Mouse (Mus musculus): ENCODE measurements around the gene Hddc3. TPM values are rescaled to one million over a fixed set of nuclear protein-coding genes. Genes with fewer than 3 reads are reported as not detected.
"Not testable (repeated sequence)": the region's sequence is repeated elsewhere in the genome, so short reads cannot be mapped to it uniquely, and the experiment has no call there.

The Hddc3 gene
- total RNA-seq, 2 experiments from 2014 or later = 45.5 to 46.6 TPM

DNA sequence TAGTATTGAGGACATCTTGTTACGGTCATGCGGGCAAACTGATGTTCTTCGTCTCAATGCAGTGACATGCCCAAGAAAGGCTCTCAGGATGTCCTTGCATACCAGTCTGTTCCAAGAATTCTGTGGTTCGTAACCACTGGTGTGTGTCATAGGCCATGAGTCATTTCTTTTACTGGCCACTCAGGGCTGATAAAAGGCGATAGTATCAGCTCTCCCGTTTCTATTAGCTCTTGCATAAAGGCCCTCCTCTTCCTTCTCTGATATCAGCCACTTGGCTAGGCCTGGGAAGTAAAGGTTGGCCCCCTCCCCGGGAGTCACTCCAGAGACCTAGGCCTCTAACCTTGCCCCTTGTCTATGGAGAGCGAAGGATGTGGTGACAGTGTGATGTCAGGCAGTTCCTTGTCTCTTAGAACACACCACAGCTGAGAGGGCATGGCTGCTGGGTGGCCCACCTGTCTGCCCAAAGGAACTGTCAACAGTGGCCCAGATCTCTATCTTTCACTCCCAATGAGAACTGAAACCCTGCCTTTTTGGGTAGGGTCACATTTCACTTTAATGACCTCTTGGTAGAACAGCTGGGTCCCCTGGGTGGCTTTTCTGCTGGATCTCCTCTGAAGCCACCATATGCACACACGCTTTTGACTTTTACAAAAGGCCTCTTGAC lies 32.6 kb downstream of the Hddc3 start:
- DNase-seq (ENCODE audit: low spot score in 2 of 2) = no peak
- no peak overlapping the region for H3K4me3 ChIP-seq
- no peak for TF ChIP-seq CTCF (conservative IDR thresholded peaks at IDR 0.05)
- no peak overlapping the region for H3K27ac ChIP-seq

GRCm38 (mm10) chr7:80376192-80376591 lies 33.3 kb downstream of the Hddc3 start:
- Histone ChIP-seq H3K4me3 (no peak overlapping the region), H3K27ac (no peak overlapping the region)
- DNase-seq (ENCODE audit: low spot score in 2 of 2) = no peak
- no peak for TF ChIP-seq CTCF (conservative IDR thresholded peaks at IDR 0.05)

GRCm38 (mm10) chr7:80377471-80377870 lies 34.6 kb downstream of the Hddc3 start:
- DNase-seq (ENCODE audit: low spot score in 2 of 2) = peak in 1 of 2 experiments; percentile 70
- peak; percentile 94 for TF ChIP-seq CTCF (conservative IDR thresholded peaks at IDR 0.05)
- no peak overlapping the region for H3K4me3 ChIP-seq
- H3K27ac ChIP-seq = no peak overlapping the region

GRCm38 (mm10) chr7:80379531-80379930 lies 36.6 kb downstream of the Hddc3 start:
- H3K27ac ChIP-seq = no peak overlapping the region
- TF ChIP-seq CTCF (conservative IDR thresholded peaks at IDR 0.05) = peak; percentile 70
- no peak overlapping the region for H3K4me3 ChIP-seq
- no peak for DNase-seq (ENCODE audit: low spot score in 2 of 2)

GRCm38 (mm10) chr7:80382919-80383318 lies 40.0 kb downstream of the Hddc3 start:
- no peak for DNase-seq (ENCODE audit: low spot score in 2 of 2)
- no peak for TF ChIP-seq CTCF (conservative IDR thresholded peaks at IDR 0.05)
- H3K4me3 ChIP-seq = no peak overlapping the region
- H3K27ac ChIP-seq = no peak overlapping the region

DNA sequence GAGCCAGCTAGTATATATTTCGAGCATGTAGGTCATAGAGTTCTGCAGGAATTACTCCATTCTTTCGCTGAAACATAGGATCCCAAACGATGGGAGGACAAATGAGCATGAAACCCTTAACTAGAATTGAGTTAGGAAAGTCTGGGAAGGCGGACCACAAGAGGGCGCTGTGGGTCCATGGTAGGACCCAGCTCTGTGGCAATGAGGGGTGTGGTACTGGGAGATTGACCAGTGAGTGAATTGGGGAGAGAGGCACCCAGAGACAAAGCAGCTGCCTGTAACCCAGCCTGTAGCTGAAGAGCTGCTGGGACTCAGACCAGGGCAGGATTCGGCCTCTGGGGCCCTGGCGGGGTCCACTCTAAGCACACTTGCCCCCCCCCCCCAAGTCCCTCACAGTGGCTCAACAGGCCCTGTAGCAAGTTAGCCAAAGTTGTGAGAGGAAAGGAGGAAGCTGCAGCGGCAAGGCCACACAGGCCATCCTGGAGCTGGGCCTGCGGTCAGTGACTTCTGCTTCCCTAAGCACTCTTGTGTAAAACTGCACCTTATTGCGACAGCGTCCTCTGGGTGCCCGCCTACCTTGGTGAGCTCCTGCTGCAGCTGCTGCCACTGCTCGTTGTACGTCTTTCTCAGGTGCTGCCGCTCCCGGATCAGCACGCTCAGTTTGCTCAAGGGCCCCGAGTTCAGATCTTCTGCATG lies 43.5 kb downstream of the Hddc3 start:
- Histone ChIP-seq H3K27ac (peak overlapping the region; percentile 81; the same call in 1 of the 2 replicates), H3K4me3 (no peak overlapping the region; the same call in 1 of the 2 replicates)
- peak; percentile 97 for TF ChIP-seq CTCF (conservative IDR thresholded peaks at IDR 0.05)
- peak; percentile 81 to 91 for DNase-seq (ENCODE audit: low spot score in 2 of 2)

- no peak for DNase-seq (ENCODE audit: low spot score in 2 of 2)
- H3K4me3 ChIP-seq = peak overlapping the region; percentile 38
- TF ChIP-seq CTCF (conservative IDR thresholded peaks at IDR 0.05) = no peak
- H3K27ac ChIP-seq = peak overlapping the region; percentile 81
Observed at GRCm38 (mm10) chr7:80387033-80387632, 44.2 kb downstream of the Hddc3 start.

- TF ChIP-seq CTCF (conservative IDR thresholded peaks at IDR 0.05) = no peak
- no peak for DNase-seq (ENCODE audit: low spot score in 2 of 2)
- peak within 1 kb of the TSS; percentile 38 for H3K4me3 ChIP-seq
- H3K27ac ChIP-seq = peak within 1 kb of the TSS; percentile 81
Observed at GRCm38 (mm10) chr7:80387633-80388543, 45.0 kb downstream of the Hddc3 start, which contains the start of gene Fes. Gene Fes (minus strand): TSS chr7:80387946.

DNA sequence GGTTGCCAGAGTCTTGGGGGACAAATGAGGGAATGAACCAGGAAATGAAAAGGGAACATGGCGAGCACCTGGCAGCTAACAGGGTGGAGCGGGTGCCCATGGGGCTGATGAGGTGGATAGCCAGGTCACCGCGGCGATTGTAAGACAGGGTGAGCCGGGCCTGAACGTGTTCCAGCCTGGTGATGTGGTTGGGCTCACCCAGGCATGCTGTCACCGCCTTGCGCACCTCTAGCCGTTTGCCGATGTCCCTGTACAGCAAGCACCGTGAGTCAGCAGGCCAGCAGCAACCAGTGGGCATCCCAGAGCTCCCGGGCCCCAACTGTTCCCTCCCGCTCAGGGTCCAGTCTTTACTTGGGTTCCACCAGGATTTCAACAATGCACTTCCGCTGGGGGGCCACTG lies 49.2 kb downstream of the Hddc3 start:
- no peak for DNase-seq (ENCODE audit: low spot score in 2 of 2)
- TF ChIP-seq CTCF (conservative IDR thresholded peaks at IDR 0.05) = no peak
- H3K4me3 ChIP-seq = no peak overlapping the region

GRCm38 (mm10) chr7:80394600-80394999 lies 51.7 kb downstream of the Hddc3 start:
- no peak for TF ChIP-seq CTCF (conservative IDR thresholded peaks at IDR 0.05)
- no peak overlapping the region for H3K4me3 ChIP-seq
- no peak overlapping the region for H3K27ac ChIP-seq
- DNase-seq (ENCODE audit: low spot score in 2 of 2) = no peak

More for the DNA sequence above, 49.2 kb downstream of the Hddc3 start:
- no peak overlapping the region for H3K27ac ChIP-seq

DNA sequence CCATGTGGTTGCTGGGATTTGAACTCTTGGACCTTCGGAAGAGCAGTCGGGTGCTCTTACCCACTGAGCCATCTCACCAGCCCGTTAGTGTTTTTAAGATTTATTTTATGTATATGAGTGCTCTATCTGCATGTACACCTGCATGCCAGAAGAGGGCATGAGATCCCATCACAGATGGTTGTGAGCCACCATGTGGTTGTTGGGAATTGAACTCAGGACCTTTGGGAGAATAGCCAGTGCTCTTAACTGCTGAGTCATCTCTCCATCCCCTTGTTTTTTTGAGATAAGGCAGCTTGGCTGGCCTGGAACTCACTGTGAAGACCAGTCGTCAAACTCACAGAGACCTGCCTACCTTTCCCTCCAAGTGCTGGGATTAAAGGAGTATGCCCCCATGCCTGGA lies 53.5 kb downstream of the Hddc3 start:
- TF ChIP-seq CTCF (conservative IDR thresholded peaks at IDR 0.05) = peak; percentile 63
- H3K27ac ChIP-seq; H3K4me3 ChIP-seq; DNase-seq (ENCODE audit: low spot score in 2 of 2): not testable (repeated sequence)

- peak; percentile 56 to 58 for DNase-seq (ENCODE audit: low spot score in 2 of 2)
- no peak for TF ChIP-seq CTCF (conservative IDR thresholded peaks at IDR 0.05)
- no peak overlapping the region for H3K4me3 ChIP-seq
- H3K27ac ChIP-seq = peak overlapping the region; percentile 74; the same call in 1 of the 2 replicates
Observed at GRCm38 (mm10) chr7:80397986-80398385, 55.1 kb downstream of the Hddc3 start.
